Mouse (Mus musculus) spleen, adult 2 months (tissue): ENCODE data around the gene D430041D05Rik.

Experiments used
- CTCF ChIP-seq: fragments of 200-500 bp; IDR thresholded peaks from 2 replicates; pipeline ENCODE4 v1.5.1; 2011; ENCODE audit warnings: mild to moderate bottlenecking, inconsistent platforms; ENCODE audit not compliant: insufficient read depth, insufficient read length, insufficient replicate concordance; ENCODE audit errors: extremely low read depth
- POLR2A ChIP-seq: fragments of 200-500 bp; IDR thresholded peaks from 2 replicates; pipeline ENCODE4 v1.6.1; 2011; ENCODE audit warnings: low read depth, low read length, inconsistent platforms

DNA sequence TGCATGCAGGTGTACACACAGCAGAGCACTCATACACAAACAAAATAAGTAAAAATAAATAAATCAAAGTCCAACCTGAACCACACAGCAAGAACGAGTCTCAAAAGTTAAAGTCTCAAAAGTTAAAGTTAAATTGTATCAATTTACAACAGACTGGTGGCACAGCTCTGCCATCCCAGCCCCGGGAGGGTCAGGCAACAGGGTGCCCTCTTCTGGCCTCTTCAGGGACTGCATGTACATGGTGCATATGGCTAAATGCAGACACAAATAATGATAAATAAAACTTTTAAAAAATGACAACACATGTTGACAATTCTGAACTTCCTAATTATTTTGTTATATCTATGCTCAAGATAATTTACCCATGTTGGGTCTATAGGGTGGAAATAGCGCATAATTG lies 279.8 kb downstream of the D430041D05Rik start:
- TF ChIP-seq POLR2A (no peak), CTCF (peak; percentile 26; the same call in 1 of the 2 replicates)
